Mouse (Mus musculus): ENCODE measurements around the gene Ssr2. TPM values are rescaled to one million over a fixed set of nuclear protein-coding genes. Genes with fewer than 3 reads are reported as not detected.
"Not testable (repeated sequence)": the region's sequence is repeated elsewhere in the genome, so short reads cannot be mapped to it uniquely, and the experiment has no call there.

Ssr2 gene
- total and polyA plus RNA-seq, 3 experiments: 151 to 218 (median 178) TPM

- peak; percentile 49 for DNase-seq
Observed at GRCm38 (mm10) chr3:88563966-88564365, 11.7 kb upstream of the Ssr2 start.

- DNase-seq: no peak
Observed at GRCm38 (mm10) chr3:88566116-88566515, 9.6 kb upstream of the Ssr2 start.

GRCm38 (mm10) chr3:88566536-88567061 lies 9.1 kb upstream of the Ssr2 start:
- DNase-seq: no peak

GRCm38 (mm10) chr3:88567892-88568291 lies 7.8 kb upstream of the Ssr2 start:
- peak; percentile 61 for DNase-seq

- peak; percentile 50 for DNase-seq
Observed at GRCm38 (mm10) chr3:88568615-88569014, 7.1 kb upstream of the Ssr2 start.

GRCm38 (mm10) chr3:88569093-88569492 lies 6.6 kb upstream of the Ssr2 start:
- no peak for DNase-seq

- DNase-seq: peak; percentile 82
Observed at GRCm38 (mm10) chr3:88569694-88570093, 6.0 kb upstream of the Ssr2 start.

GRCm38 (mm10) chr3:88570341-88570740 lies 5.3 kb upstream of the Ssr2 start:
- DNase-seq: no peak

GRCm38 (mm10) chr3:88571856-88572255 lies 3.8 kb upstream of the Ssr2 start:
- no peak for DNase-seq

- no peak for DNase-seq
Observed at GRCm38 (mm10) chr3:88572835-88573234, 2.8 kb upstream of the Ssr2 start.

GRCm38 (mm10) chr3:88573810-88574209 lies 1.9 kb upstream of the Ssr2 start:
- DNase-seq: no peak

- not testable (repeated sequence) for DNase-seq
Observed at GRCm38 (mm10) chr3:88577846-88578245, 2.2 kb downstream of the Ssr2 start.

- no peak for DNase-seq
Observed at GRCm38 (mm10) chr3:88578498-88579424, 3.1 kb downstream of the Ssr2 start.

GRCm38 (mm10) chr3:88579454-88580117 lies 3.9 kb downstream of the Ssr2 start:
- DNase-seq: peak; percentile 89

- no peak for DNase-seq
Observed at GRCm38 (mm10) chr3:88585769-88586168, 10.1 kb downstream of the Ssr2 start.

GRCm38 (mm10) chr3:88586640-88587039 lies 11.0 kb downstream of the Ssr2 start:
- no peak for DNase-seq

- DNase-seq: no peak
Observed at GRCm38 (mm10) chr3:88590246-88590645, 14.6 kb downstream of the Ssr2 start.

GRCm38 (mm10) chr3:88591044-88591443 lies 15.4 kb downstream of the Ssr2 start:
- DNase-seq: no peak

GRCm38 (mm10) chr3:88591950-88592731 lies 16.5 kb downstream of the Ssr2 start:
- peak; percentile 22 for DNase-seq

GRCm38 (mm10) chr3:88592942-88593576 lies 17.4 kb downstream of the Ssr2 start:
- no peak for DNase-seq

- DNase-seq: no peak
Observed at GRCm38 (mm10) chr3:88593893-88594580, 18.4 kb downstream of the Ssr2 start.

Data from adrenal gland, adult 2 months (tissue).